Mouse (Mus musculus): ENCODE measurements around the gene Traf5.

Gene Traf5

GRCm38 (mm10) chr1:192091806-192092772 is at the start of gene Traf5:
Gene Traf5, minus strand, starts transcription at chr1:192092559.
- peak; percentile 50 for DNase-seq (ENCODE audit: low read depth, low spot score)

GRCm38 (mm10) chr1:192140313-192140712 is 48.0 kb upstream of the Traf5 start:
- no peak for DNase-seq (ENCODE audit: low read depth, low spot score)

- peak; percentile 72 for DNase-seq (ENCODE audit: low read depth, low spot score)
Observed at GRCm38 (mm10) chr1:192137926-192138910, 45.9 kb upstream of the Traf5 start, which contains the start of gene Rcor3. Gene Rcor3, minus strand, starts transcription at chr1:192138062.

DNA sequence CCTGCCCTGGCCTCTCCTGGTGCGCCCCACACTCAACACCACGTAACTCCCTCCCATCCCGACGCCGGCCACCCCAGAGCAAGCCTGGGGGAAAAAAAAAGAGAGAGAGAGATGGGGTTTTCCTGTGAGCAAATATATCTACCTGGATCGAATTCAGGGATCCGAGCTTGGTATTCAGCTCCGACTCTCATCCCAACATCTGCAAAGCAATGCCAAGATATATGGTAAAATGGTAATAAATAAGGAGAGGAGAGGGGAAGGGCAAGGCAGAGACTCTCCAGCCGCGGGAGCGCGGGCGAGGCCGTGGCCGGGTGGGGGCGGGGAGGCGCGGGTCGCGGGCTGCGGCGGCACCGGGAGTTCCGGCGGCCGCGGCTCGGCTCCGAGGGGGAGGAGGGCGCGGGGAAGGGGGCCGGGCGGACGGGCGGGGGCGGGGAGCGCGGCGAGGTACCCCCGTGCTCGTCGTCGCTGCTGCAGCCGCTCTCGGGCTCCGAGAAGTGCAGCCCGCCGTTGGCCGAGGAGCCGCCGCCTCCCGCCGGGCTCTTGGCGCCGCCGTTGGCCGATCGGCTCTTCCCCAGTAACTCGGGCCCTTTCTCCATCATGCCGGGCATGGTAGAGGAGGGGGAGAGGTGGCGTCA is 45.0 kb upstream of the Traf5 start:
- DNase-seq (ENCODE audit: low read depth, low spot score), result peak; percentile 14

GRCm38 (mm10) chr1:192136561-192137290 is 44.4 kb upstream of the Traf5 start:
- peak; percentile 66 for DNase-seq (ENCODE audit: low read depth, low spot score)

GRCm38 (mm10) chr1:192130202-192130601 is 37.8 kb upstream of the Traf5 start:
- no peak for DNase-seq (ENCODE audit: low read depth, low spot score)

GRCm38 (mm10) chr1:192128343-192128742 is 36.0 kb upstream of the Traf5 start:
- no peak for DNase-seq (ENCODE audit: low read depth, low spot score)

GRCm38 (mm10) chr1:192125761-192126160 is 33.4 kb upstream of the Traf5 start:
- DNase-seq (ENCODE audit: low read depth, low spot score), result no peak

- no peak for DNase-seq (ENCODE audit: low read depth, low spot score)
Observed at GRCm38 (mm10) chr1:192116262-192116661, 23.9 kb upstream of the Traf5 start.

DNA sequence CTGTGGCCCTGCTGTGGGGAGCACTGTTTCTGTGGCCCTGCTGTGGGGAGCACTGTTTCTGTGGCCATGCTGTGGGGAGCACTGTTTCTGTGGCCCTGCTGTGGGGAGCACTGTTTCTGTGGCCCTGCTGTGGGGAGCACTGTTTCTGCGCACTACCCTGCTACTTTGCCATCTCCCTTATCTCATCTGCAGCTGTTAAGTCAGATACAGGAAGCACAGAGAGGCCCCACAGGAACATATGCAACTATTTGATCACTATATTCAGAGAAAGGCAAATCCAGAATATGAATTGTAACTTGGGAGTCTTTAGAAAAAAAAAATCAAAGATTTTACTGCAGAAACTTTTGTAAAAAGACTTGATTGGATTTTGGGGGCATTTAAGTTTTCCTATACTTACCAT is 23.0 kb upstream of the Traf5 start:
- DNase-seq (ENCODE audit: low read depth, low spot score), result no peak

GRCm38 (mm10) chr1:192109169-192109568 is 16.8 kb upstream of the Traf5 start:
- DNase-seq (ENCODE audit: low read depth, low spot score), result no peak

GRCm38 (mm10) chr1:192107352-192107751 is 15.0 kb upstream of the Traf5 start:
- no peak for DNase-seq (ENCODE audit: low read depth, low spot score)

GRCm38 (mm10) chr1:192105902-192106389 is 13.6 kb upstream of the Traf5 start:
- DNase-seq (ENCODE audit: low read depth, low spot score), result no peak

- no peak for DNase-seq (ENCODE audit: low read depth, low spot score)
Observed at GRCm38 (mm10) chr1:192104021-192104420, 11.7 kb upstream of the Traf5 start.

DNA sequence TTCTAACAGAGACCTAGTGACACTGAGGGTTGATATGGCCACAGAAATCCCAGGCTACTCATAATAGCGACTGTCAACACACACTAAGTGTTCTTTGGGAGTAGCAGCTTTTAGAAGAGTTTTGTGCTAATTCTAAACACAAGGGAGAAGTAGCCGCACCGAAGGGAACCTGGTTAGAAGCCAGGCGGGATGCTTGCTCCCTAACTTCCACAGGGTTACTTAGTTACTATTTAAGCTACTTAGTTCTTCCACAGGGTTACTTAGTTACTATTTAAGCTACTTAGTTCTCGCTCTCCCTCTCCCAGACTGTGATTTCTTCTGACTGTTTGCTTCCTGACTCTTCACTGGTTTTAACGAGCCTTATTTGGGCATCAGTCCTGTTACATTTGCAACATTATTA is 10.8 kb upstream of the Traf5 start:
- no peak for DNase-seq (ENCODE audit: low read depth, low spot score)

DNA sequence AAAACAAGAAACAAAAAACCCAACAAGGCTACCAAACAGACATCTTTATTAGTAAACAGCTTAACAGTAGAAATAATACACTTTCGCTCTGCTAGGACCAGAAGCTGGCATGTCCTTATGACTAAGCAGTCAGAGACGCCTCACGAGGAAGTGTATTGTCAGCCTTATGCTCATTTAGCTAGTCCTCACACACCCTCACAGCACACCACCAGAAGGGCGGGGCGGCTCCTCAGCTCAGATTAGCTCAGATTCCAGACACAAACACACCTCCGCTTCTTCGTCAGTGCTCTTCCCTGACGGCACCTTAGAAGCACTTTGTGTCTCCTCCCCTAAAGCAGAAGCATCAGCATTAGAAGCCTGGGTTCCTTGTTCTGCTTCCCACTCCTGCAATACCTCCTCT is 9.0 kb upstream of the Traf5 start:
- DNase-seq (ENCODE audit: low read depth, low spot score), result no peak

DNA sequence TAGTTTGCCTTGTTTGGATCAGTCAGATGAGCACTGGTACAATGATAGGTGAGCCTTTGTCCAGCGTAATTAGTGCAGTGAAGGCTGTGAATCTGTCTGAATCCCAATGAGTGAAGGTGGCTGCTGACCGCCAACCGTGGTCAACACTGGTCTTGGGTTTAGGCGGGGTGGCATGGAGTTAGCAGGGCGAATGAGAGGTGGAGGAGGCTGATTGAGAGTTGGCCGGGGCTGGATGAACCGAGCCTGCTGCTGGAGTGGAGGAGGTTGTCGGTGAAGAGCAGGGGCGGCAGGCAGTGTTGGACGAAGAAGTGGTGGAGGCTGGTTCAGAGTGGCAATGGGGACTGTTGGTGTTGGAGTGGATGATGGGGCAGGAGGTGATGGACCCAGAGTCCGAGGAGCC is 8.4 kb upstream of the Traf5 start:
- DNase-seq (ENCODE audit: low read depth, low spot score), result no peak

GRCm38 (mm10) chr1:192095626-192096025 is 3.3 kb upstream of the Traf5 start:
- no peak for DNase-seq (ENCODE audit: low read depth, low spot score)

- DNase-seq (ENCODE audit: low read depth, low spot score), result no peak
Observed at GRCm38 (mm10) chr1:192094451-192095170, 2.3 kb upstream of the Traf5 start.
